Mouse (Mus musculus): ENCODE data around the gene Rpl23a.

DNA sequence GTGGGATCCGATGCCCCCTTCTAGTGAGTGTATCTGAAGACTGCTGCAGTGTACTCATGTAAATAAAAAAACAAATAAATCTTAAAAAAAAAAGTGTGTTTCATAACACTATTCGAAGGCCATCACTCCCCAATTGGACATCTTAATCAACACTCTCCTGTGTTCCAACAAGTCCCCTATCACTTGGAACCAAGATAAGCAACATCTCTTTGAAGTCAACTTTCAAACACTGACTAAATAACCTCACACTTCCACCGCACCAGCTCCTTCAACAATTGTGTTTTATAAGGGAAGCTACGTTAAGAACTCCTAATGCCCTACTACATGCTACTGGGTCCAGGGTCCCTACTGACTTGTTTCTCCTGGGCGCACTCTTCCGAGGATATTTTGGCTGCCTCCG, 934 bp downstream of the Rpl23a start:
- TF ChIP-seq ETS1 (IDR thresholded peaks at IDR 0.05; ENCODE audit: low read depth, low read length): no peak
- TF ChIP-seq RAD21 (IDR thresholded peaks at IDR 0.05; ENCODE audit: low read depth, low read length): no peak
- TF ChIP-seq KAT2A (conservative IDR thresholded peaks at IDR 0.05; ENCODE audit: low read depth, low read length): no peak
- no peak for TF ChIP-seq ZMIZ1 (IDR thresholded peaks at IDR 0.05; ENCODE audit: low read depth, low read length)
- TF ChIP-seq E2F4 (IDR thresholded peaks at IDR 0.05; ENCODE audit: borderline replicate concordance, low read depth, low read length): no peak
- no peak for TF ChIP-seq CTCF (IDR thresholded peaks at IDR 0.05 in 2 of 3, conservative IDR thresholded peaks at IDR 0.05 in 1 of 3; ENCODE audit: control insufficient read depth in 1 of 3, insufficient read depth in 1 of 3, low read depth in 2 of 3, low read length in 3 of 3, poor library complexity in 1 of 3, severe bottlenecking in 1 of 3)
- TF ChIP-seq MAX (IDR thresholded peaks at IDR 0.05; ENCODE audit: low read length): no peak
- no peak for TF ChIP-seq RCOR1 (IDR thresholded peaks at IDR 0.05; ENCODE audit: low read depth, low read length)
